Mouse (Mus musculus): ENCODE measurements around the gene Phc1.

- no peak for TF ChIP-seq CTCF (IDR thresholded peaks at IDR 0.05; ENCODE audit: control insufficient read depth, insufficient read depth, insufficient replicate concordance, low read depth, low read length)
- no peak for TF ChIP-seq POLR2A (IDR thresholded peaks at IDR 0.05; ENCODE audit: control insufficient read depth, low read depth, low read length)
Measured at GRCm38 (mm10) chr6:122306707-122307106, 33.7 kb downstream of the Phc1 start.

Data from testis, adult 2 months (tissue).